Mouse (Mus musculus): ENCODE measurements around the gene Cdhr1. TPM values are rescaled to one million over a fixed set of nuclear protein-coding genes. Genes with fewer than 3 reads are reported as not detected.

Cdhr1 gene
- polyA plus RNA-seq (2015; fragmentation: Nextera tagmentation; extraction: Ambion mirVana), result 0.08 TPM in 1 of 2 replicates, not detected in the other

GRCm38 (mm10) chr14:37097956-37098530, at the start of gene Cdhr1:
TSS of gene Cdhr1 (minus strand) at chr14:37098347.

GRCm38 (mm10) chr14:37135127-37135593, 37.0 kb upstream of the Cdhr1 start, which contains the start of gene Ghitm:
TSS of gene Ghitm (minus strand) at chr14:37135272.

GRCm38 (mm10) chr14:37113922-37114321, 15.8 kb upstream of the Cdhr1 start, which contains the start of gene 2610528A11Rik:
TSS of gene 2610528A11Rik (minus strand) at chr14:37114022.

GRCm38 (mm10) chr14:37067629-37068028, 30.5 kb downstream of the Cdhr1 start, which contains the start of gene Lrit2:
TSS of gene Lrit2 (plus strand) at chr14:37067929.

GRCm38 (mm10) chr14:37048914-37049410, 49.2 kb downstream of the Cdhr1 start, which contains the start of gene Rgr:
TSS of gene Rgr (minus strand) at chr14:37048964.

Other genes with a start within 250 kb of the Cdhr1 start
- gene Ccser2, start 129.6 kb downstream of the Cdhr1 start, polyA plus RNA-seq (2015; fragmentation: Nextera tagmentation; extraction: Ambion mirVana), result 10.4 and 11.4 TPM in 2 replicates
- not detected in 2 replicates for gene Rgr, start 49.4 kb downstream of the Cdhr1 start, polyA plus RNA-seq (2015; fragmentation: Nextera tagmentation; extraction: Ambion mirVana)
- not detected in 2 replicates for gene Lrit1, start 43.5 kb downstream of the Cdhr1 start, polyA plus RNA-seq (2015; fragmentation: Nextera tagmentation; extraction: Ambion mirVana)
- gene Lrit2, start 30.4 kb downstream of the Cdhr1 start, polyA plus RNA-seq (2015; fragmentation: Nextera tagmentation; extraction: Ambion mirVana), result not detected in 2 replicates
- 0.36 TPM in 1 of 2 replicates, not detected in the other for gene 2610528A11Rik, start 15.7 kb upstream of the Cdhr1 start, polyA plus RNA-seq (2015; fragmentation: Nextera tagmentation; extraction: Ambion mirVana)
- gene Ghitm, start 36.9 kb upstream of the Cdhr1 start, polyA plus RNA-seq (2015; fragmentation: Nextera tagmentation; extraction: Ambion mirVana), result 196 and 197 TPM in 2 replicates

Data from spleen, postnatal 0 days (tissue).